Mouse (Mus musculus) embryonic facial prominence, embryonic 11.5 days (tissue): Measurements from ENCODE around the gene Ano6. TPM values are rescaled to one million over a fixed set of nuclear protein-coding genes. Genes with fewer than 3 reads are reported as not detected.

Experiments
- ATAC-seq: fragments of 200-750 bp; cut with Nextera tagmentation; replicated peaks from 2 replicates; pipeline ENCODE4 v1.8.0; 2017; ENCODE audit warnings: low read depth; ENCODE audit not compliant: insufficient number of reproducible peaks, low FRiP score, low TSS enrichment
- DNase-seq: peaks from one replicate; pipeline ENCODE4 v3.0.0-alpha.2; 2015; ENCODE audit warnings: low spot score
- H3K27ac ChIP-seq: fragments of 300-500 bp; sonication (generic); replicated peaks from 2 replicates; pipeline ENCODE4 v1.5.1; 2014; ENCODE audit warnings: mild to moderate bottlenecking, low read depth, low read length, control low read depth
- H3K27me3 ChIP-seq: fragments of 300-500 bp; sonication (generic); 2 replicates; pipeline ENCODE4 v1.6.1; 2014; ENCODE audit warnings: mild to moderate bottlenecking, low read length, moderate library complexity, mixed read lengths; ENCODE audit not compliant: control insufficient read depth, insufficient read depth
- H3K36me3 ChIP-seq: fragments of 300-500 bp; sonication (generic); replicated peaks from 2 replicates; pipeline ENCODE4 v1.6.1; 2014; ENCODE audit warnings: low read depth, mild to moderate bottlenecking, low read length, moderate library complexity, mixed read lengths; ENCODE audit not compliant: control insufficient read depth, insufficient read depth
- H3K4me1 ChIP-seq: fragments of 300-500 bp; sonication (generic); 2 replicates; pipeline ENCODE4 v1.6.1; 2014; ENCODE audit warnings: low read length, mixed read lengths; ENCODE audit not compliant: control insufficient read depth, insufficient read depth
- H3K4me2 ChIP-seq: fragments of 300-500 bp; sonication (generic); 2 replicates; pipeline ENCODE4 v1.6.1; 2014; ENCODE audit warnings: low read depth, mild to moderate bottlenecking, control low read depth, low read length, moderate library complexity
- H3K4me3 ChIP-seq: fragments of 300-500 bp; sonication (generic); 2 replicates; pipeline ENCODE4 v1.5.1; 2014; ENCODE audit warnings: low read depth, low read length, control low read depth
- H3K9ac ChIP-seq: fragments of 300-500 bp; sonication (generic); replicated peaks from 2 replicates; pipeline ENCODE4 v1.6.1; 2014; ENCODE audit warnings: mild to moderate bottlenecking, control low read depth, low read length
- H3K9me3 ChIP-seq: fragments of 300-500 bp; sonication (generic); replicated peaks from 2 replicates; pipeline ENCODE4 v1.6.1; 2016; ENCODE audit warnings: mild to moderate bottlenecking, low read length, inconsistent platforms, mixed read lengths; ENCODE audit not compliant: control insufficient read depth
- WGBS: fragments of 180-500 bp; shearing (Covaris S2); extraction: QIAGEN DNeasy Blood & Tissue Kit; methylation state at CpG from one replicate; pipeline ENCODE4 v1.1.7; 2014; 5-methylcytosine and 5-hydroxymethylcytosine counted together
- polyA plus RNA-seq: library from polyadenylated mRNA; unstranded; fragments of >200 nt; fragmentation: Nextera tagmentation; extraction: Ambion mirVana; gene quantifications from 2 replicates; pipeline ENCODE4 v1.2.1, GENCODE M21; 2014

Ano6 gene
- polyA plus RNA-seq, 1 experiment from 2014 or later = 43.9 TPM

GRCm38 (mm10) chr15:95969596-95969995, 179.0 kb downstream of the Ano6 start:
- no peak overlapping the region for H3K4me2 ChIP-seq
- no peaks in the 10 kb centered on the region for H3K4me1 ChIP-seq
- DNase-seq (no peak), ATAC-seq (no peak)
- H3K9ac ChIP-seq = no peak overlapping the region
- H3K36me3 ChIP-seq = no peaks in the 10 kb centered on the region
- no peaks in the 10 kb centered on the region for H3K9me3 ChIP-seq
- no peak overlapping the region for H3K4me3 ChIP-seq
- no peaks in the 10 kb centered on the region for H3K27me3 ChIP-seq
- WGBS = 73% methylated on average over 6 of the region's 6 CpGs
- H3K27ac ChIP-seq = no peak overlapping the region

GRCm38 (mm10) chr15:95970176-95970575, 179.5 kb downstream of the Ano6 start:
- ATAC-seq = no peak

GRCm38 (mm10) chr15:95970691-95971090, 180.0 kb downstream of the Ano6 start:
- DNase-seq (no peak), ATAC-seq (no peak)
- no peak overlapping the region for H3K27ac ChIP-seq
- 92% methylated on average over 7 of the region's 7 CpGs for WGBS
- H3K9ac ChIP-seq = no peak overlapping the region
- no peak overlapping the region for H3K4me3 ChIP-seq
- no peaks in the 10 kb centered on the region for H3K27me3 ChIP-seq
- H3K4me1 ChIP-seq = no peaks in the 10 kb centered on the region
- H3K36me3 ChIP-seq = no peaks in the 10 kb centered on the region
- no peaks in the 10 kb centered on the region for H3K9me3 ChIP-seq
- no peak overlapping the region for H3K4me2 ChIP-seq

More at GRCm38 (mm10) chr15:95970176-95970575, 179.5 kb downstream of the Ano6 start:
- Histone ChIP-seq H3K4me3 (no peak overlapping the region), H3K9ac (no peak overlapping the region), H3K36me3 (no peaks in the 10 kb centered on the region), H3K27ac (no peak overlapping the region), H3K4me2 (no peak overlapping the region), H3K4me1 (no peaks in the 10 kb centered on the region), H3K27me3 (no peaks in the 10 kb centered on the region), H3K9me3 (no peaks in the 10 kb centered on the region)
- WGBS = 86% methylated on average over 5 of the region's 5 CpGs
- DNase-seq = no peak

- WGBS = 91% methylated on average over 8 of the region's 8 CpGs
- no peaks in the 10 kb centered on the region for H3K9me3 ChIP-seq
- DNase-seq (no peak), ATAC-seq (no peak)
- H3K27me3 ChIP-seq = no peaks in the 10 kb centered on the region
- H3K36me3 ChIP-seq = no peaks in the 10 kb centered on the region
- H3K27ac ChIP-seq = no peak overlapping the region
- H3K9ac ChIP-seq = no peak overlapping the region
- no peak overlapping the region for H3K4me2 ChIP-seq
- H3K4me1 ChIP-seq = no peaks in the 10 kb centered on the region
- H3K4me3 ChIP-seq = no peak overlapping the region
Measured at GRCm38 (mm10) chr15:95971302-95971701, 180.7 kb downstream of the Ano6 start.

GRCm38 (mm10) chr15:95972156-95972555, 181.5 kb downstream of the Ano6 start:
- Histone ChIP-seq H3K27ac (no peak overlapping the region), H3K4me3 (no peak overlapping the region), H3K27me3 (no peaks in the 10 kb centered on the region), H3K4me1 (no peaks in the 10 kb centered on the region), H3K4me2 (no peak overlapping the region), H3K9ac (no peak overlapping the region), H3K36me3 (no peaks in the 10 kb centered on the region), H3K9me3 (no peaks in the 10 kb centered on the region)
- ATAC-seq (no peak), DNase-seq (no peak)
- 92% methylated on average over 15 of the region's 15 CpGs for WGBS

- no peak for ATAC-seq
- Histone ChIP-seq H3K4me3 (no peak overlapping the region), H3K27ac (no peak overlapping the region), H3K9me3 (no peaks in the 10 kb centered on the region), H3K4me2 (no peak overlapping the region), H3K9ac (no peak overlapping the region), H3K36me3 (no peaks in the 10 kb centered on the region), H3K27me3 (no peaks in the 10 kb centered on the region), H3K4me1 (no peaks in the 10 kb centered on the region)
- WGBS = 93% methylated on average over 12 of the region's 12 CpGs
- DNase-seq = no peak
Measured at GRCm38 (mm10) chr15:95972621-95973020, 182.0 kb downstream of the Ano6 start.

- Histone ChIP-seq H3K27ac (no peak overlapping the region), H3K9me3 (no peaks in the 10 kb centered on the region), H3K4me3 (no peak overlapping the region), H3K9ac (no peak overlapping the region), H3K4me1 (no peaks in the 10 kb centered on the region), H3K36me3 (no peaks in the 10 kb centered on the region), H3K27me3 (no peaks in the 10 kb centered on the region), H3K4me2 (no peak overlapping the region)
- ATAC-seq (no peak), DNase-seq (no peak)
- WGBS = 89% methylated on average over 10 of the region's 10 CpGs
Measured at GRCm38 (mm10) chr15:95974021-95974597, 183.5 kb downstream of the Ano6 start.

- Histone ChIP-seq H3K9me3 (no peaks in the 10 kb centered on the region), H3K27me3 (no peaks in the 10 kb centered on the region), H3K4me3 (no peak overlapping the region), H3K4me2 (no peak overlapping the region), H3K36me3 (no peaks in the 10 kb centered on the region), H3K9ac (no peak overlapping the region), H3K4me1 (no peaks in the 10 kb centered on the region), H3K27ac (no peak overlapping the region)
- ATAC-seq (no peak), DNase-seq (no peak)
- WGBS = 44% methylated on average over 4 of the region's 4 CpGs
Measured at GRCm38 (mm10) chr15:95976156-95976876, 185.7 kb downstream of the Ano6 start.
